Mouse (Mus musculus) telencephalon, adult 2 months (tissue): Measurements from ENCODE around the gene Scn1a.

Experiments used
- DNase-seq: peaks from one replicate; pipeline ENCODE4 v3.0.0-alpha.2; 2011; ENCODE audit warnings: low read depth, low spot score

The Scn1a gene

GRCm38 (mm10) chr2:66440711-66441110 lies at the start of gene Scn1a:
Gene Scn1a, minus strand, starts transcription at chr2:66440840.
- peak; percentile 58 for DNase-seq

GRCm38 (mm10) chr2:66478395-66478794 lies 37.8 kb upstream of the Scn1a start:
- no peak for DNase-seq

- DNase-seq: peak; percentile 29
These were observed 32.7 kb upstream of the Scn1a start for GRCm38 (mm10) chr2:66473181-66473822.

GRCm38 (mm10) chr2:66465484-66465883 lies 24.8 kb upstream of the Scn1a start:
- DNase-seq: no peak

GRCm38 (mm10) chr2:66464874-66465458 lies 24.3 kb upstream of the Scn1a start:
- DNase-seq: no peak

GRCm38 (mm10) chr2:66463916-66464315 lies 23.3 kb upstream of the Scn1a start:
- DNase-seq: no peak

GRCm38 (mm10) chr2:66462458-66462857 lies 21.8 kb upstream of the Scn1a start:
- no peak for DNase-seq

- peak; percentile 40 for DNase-seq
These were observed 722 bp downstream of the Scn1a start for GRCm38 (mm10) chr2:66439764-66440471.

- DNase-seq: no peak
These were observed 4.4 kb downstream of the Scn1a start for GRCm38 (mm10) chr2:66436286-66436685.

GRCm38 (mm10) chr2:66409740-66410290 lies 30.8 kb downstream of the Scn1a start:
- peak; percentile 74 for DNase-seq

- DNase-seq: peak; percentile 32
These were observed 31.5 kb downstream of the Scn1a start for GRCm38 (mm10) chr2:66408899-66409739.

GRCm38 (mm10) chr2:66408456-66408855 lies 32.2 kb downstream of the Scn1a start:
- peak; percentile 35 for DNase-seq

GRCm38 (mm10) chr2:66392586-66392985 lies 48.1 kb downstream of the Scn1a start:
- no peak for DNase-seq

GRCm38 (mm10) chr2:66367957-66368356 lies 72.7 kb downstream of the Scn1a start:
- DNase-seq: no peak

GRCm38 (mm10) chr2:66350590-66350989 lies 90.0 kb downstream of the Scn1a start:
- DNase-seq: peak; percentile 24

- DNase-seq: no peak
These were observed 94.0 kb downstream of the Scn1a start for GRCm38 (mm10) chr2:66346622-66347021.

- DNase-seq: peak; percentile 77
These were observed 94.5 kb downstream of the Scn1a start for GRCm38 (mm10) chr2:66346181-66346580.

GRCm38 (mm10) chr2:66337406-66337805 lies 103.2 kb downstream of the Scn1a start:
- DNase-seq: no peak

GRCm38 (mm10) chr2:66336396-66336795 lies 104.2 kb downstream of the Scn1a start:
- peak; percentile 36 for DNase-seq

GRCm38 (mm10) chr2:66272551-66272950 lies 168.1 kb downstream of the Scn1a start:
- DNase-seq: no peak
